Mouse (Mus musculus) liver, adult 2 months (tissue): ENCODE data around the gene Xxylt1. TPM values are rescaled to one million over a fixed set of nuclear protein-coding genes. Genes with fewer than 3 reads are reported as not detected.

Source experiments
- DNase-seq: peaks from one replicate; pipeline ENCODE4 v3.0.0-alpha.2; 2011; ENCODE audit warnings: low read depth, low spot score; ENCODE audit errors: extremely low read depth
- H3K27ac ChIP-seq: fragments of 200-500 bp; replicated peaks from 2 replicates; pipeline ENCODE4 v1.5.1; 2012; ENCODE audit warnings: low read depth, mild to moderate bottlenecking, control low read depth, inconsistent platforms, low read length; ENCODE audit not compliant: insufficient read depth
- H3K27me3 ChIP-seq: fragments of 200-500 bp; 2 replicates; pipeline ENCODE4 v1.6.1; 2012; ENCODE audit warnings: mild to moderate bottlenecking, moderate library complexity, low read length, inconsistent platforms; ENCODE audit not compliant: control insufficient read depth, insufficient read depth
- H3K36me3 ChIP-seq: fragments of 200-500 bp; 2 replicates; pipeline ENCODE4 v1.6.1; 2012; ENCODE audit warnings: low read length, inconsistent platforms; ENCODE audit not compliant: control insufficient read depth, insufficient read depth
- H3K4me1 ChIP-seq: fragments of 200-500 bp; 2 replicates; pipeline ENCODE4 v1.6.1; 2011; ENCODE audit warnings: low read length; ENCODE audit not compliant: control insufficient read depth, insufficient read depth
- H3K4me3 ChIP-seq: fragments of 200-500 bp; 2 replicates; pipeline ENCODE4 v1.5.1; 2011; ENCODE audit warnings: low read depth, mild to moderate bottlenecking, control low read depth, low read length, moderate library complexity; ENCODE audit not compliant: insufficient read depth
- H3K79me2 ChIP-seq: fragments of 200-500 bp; 2 replicates; pipeline ENCODE4 v1.6.1; 2012; ENCODE audit warnings: inconsistent platforms, mild to moderate bottlenecking, low read length, moderate library complexity; ENCODE audit not compliant: control insufficient read depth, insufficient read depth
- H3K9ac ChIP-seq: fragments of 200-500 bp; 2 replicates; pipeline ENCODE4 v1.6.1; 2012; ENCODE audit warnings: low read depth, mild to moderate bottlenecking, control low read depth, inconsistent platforms, low read length
- CTCF ChIP-seq: fragments of 200-500 bp; IDR thresholded peaks from 2 replicates; pipeline ENCODE4 v1.5.1; 2011; ENCODE audit warnings: low read depth, low read length, control low read depth
- POLR2A ChIP-seq: fragments of 200-500 bp; IDR thresholded peaks from 2 replicates; pipeline ENCODE4 v1.6.1; 2011; ENCODE audit warnings: low read length, control low read depth; ENCODE audit not compliant: insufficient read depth; ENCODE audit errors: extremely low read depth
- WGBS: fragments of 180-500 bp; shearing (Covaris S2); methylation state at CpG from one replicate; pipeline ENCODE4 v1.1.7; 2018; 5-methylcytosine and 5-hydroxymethylcytosine counted together
- polyA plus RNA-seq: library from polyadenylated mRNA; depleted of rRNA; stranded (reverse); fragments of >200 nt; gene quantifications from 2 replicates; pipeline ENCODE4 v1.2.3, GENCODE M21; 2012; rRNA removed
- total RNA-seq: library from RNA; depleted of rRNA; stranded (reverse); fragments of >200 nt; gene quantifications from 2 replicates; pipeline ENCODE4 v1.2.3, GENCODE M21; 2014; rRNA removed

Gene Xxylt1
- total and polyA plus RNA-seq, 2 experiments, result 1.1 to 2.1 TPM

- DNase-seq, result no peak
- H3K9ac ChIP-seq, result no peak overlapping the region
- H3K4me3 ChIP-seq, result no peak overlapping the region
- no peaks in the 10 kb centered on the region for H3K27me3 ChIP-seq
- no peaks in the 10 kb centered on the region for H3K79me2 ChIP-seq
- no peak overlapping the region for H3K27ac ChIP-seq
- WGBS, result 81% methylated on average over 3 of the region's 3 CpGs
- no peak for TF ChIP-seq POLR2A
- no peak for TF ChIP-seq CTCF
- no peaks in the 10 kb centered on the region for H3K36me3 ChIP-seq
- H3K4me1 ChIP-seq, result no peaks in the 10 kb centered on the region
Observed at GRCm38 (mm10) chr16:30916931-30917330, 164.3 kb downstream of the Xxylt1 start.

GRCm38 (mm10) chr16:30915611-30916220, 165.5 kb downstream of the Xxylt1 start:
- no peaks in the 10 kb centered on the region for H3K36me3 ChIP-seq
- H3K79me2 ChIP-seq, result no peaks in the 10 kb centered on the region
- no peak overlapping the region for H3K27ac ChIP-seq
- no peak for DNase-seq
- TF ChIP-seq POLR2A (no peak), CTCF (no peak)
- no peaks in the 10 kb centered on the region for H3K4me1 ChIP-seq
- WGBS, result 86% methylated on average over 14 of the region's 14 CpGs
- no peak overlapping the region for H3K4me3 ChIP-seq
- no peaks in the 10 kb centered on the region for H3K27me3 ChIP-seq
- no peak overlapping the region for H3K9ac ChIP-seq

Other genes starting within 250 kb of the Xxylt1 start
- gene Acap2, start 119.8 kb upstream of the Xxylt1 start, total RNA-seq, result 12.7 and 13.4 TPM in 2 replicates
- gene Acap2, start 119.8 kb upstream of the Xxylt1 start, polyA plus RNA-seq, result 4.4 and 5.3 TPM in 2 replicates
- 14.9 and 15.9 TPM in 2 replicates for gene Ppp1r2, start 193.8 kb upstream of the Xxylt1 start, total RNA-seq
- gene Ppp1r2, start 193.8 kb upstream of the Xxylt1 start, polyA plus RNA-seq, result 11.5 and 17.4 TPM in 2 replicates
- gene Apod, start 233.4 kb upstream of the Xxylt1 start, total RNA-seq, result not detected in 2 replicates
- not detected in 2 replicates for gene Apod, start 233.4 kb upstream of the Xxylt1 start, polyA plus RNA-seq